Mouse (Mus musculus) central nervous system, embryonic 11.5 days (tissue): ENCODE results near the gene Fgl2. TPM values are rescaled to one million over a fixed set of nuclear protein-coding genes. Genes with fewer than 3 reads are reported as not detected.

Experiments used
- polyA plus RNA-seq: library from polyadenylated mRNA; depleted of rRNA; stranded (reverse); fragments of >200 nt; gene quantifications from 2 replicates; pipeline ENCODE4 v1.2.3, GENCODE M21; 2012; rRNA removed

Gene Fgl2
- polyA plus RNA-seq = 1.5 and 1.8 TPM in 2 replicates

DNA sequence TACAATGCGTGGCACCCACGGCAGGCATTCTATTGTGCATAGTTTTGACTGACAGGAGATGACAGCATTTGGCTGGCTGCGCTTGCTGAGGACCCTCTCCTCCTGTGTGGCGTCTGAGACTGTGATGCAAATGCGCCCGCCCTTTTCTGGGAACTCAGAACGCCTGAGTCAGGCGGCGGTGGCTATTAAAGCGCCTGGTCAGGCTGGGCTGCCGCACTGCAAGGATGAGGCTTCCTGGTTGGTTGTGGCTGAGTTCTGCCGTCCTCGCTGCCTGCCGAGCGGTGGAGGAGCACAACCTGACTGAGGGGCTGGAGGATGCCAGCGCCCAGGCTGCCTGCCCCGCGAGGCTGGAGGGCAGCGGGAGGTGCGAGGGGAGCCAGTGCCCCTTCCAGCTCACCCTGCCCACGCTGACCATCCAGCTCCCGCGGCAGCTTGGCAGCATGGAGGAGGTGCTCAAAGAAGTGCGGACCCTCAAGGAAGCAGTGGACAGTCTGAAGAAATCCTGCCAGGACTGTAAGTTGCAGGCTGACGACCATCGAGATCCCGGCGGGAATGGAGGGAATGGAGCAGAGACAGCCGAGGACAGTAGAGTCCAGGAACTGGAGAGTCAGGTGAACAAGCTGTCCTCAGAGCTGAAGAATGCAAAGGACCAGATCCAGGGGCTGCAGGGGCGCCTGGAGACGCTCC lies at the start of gene Fgl2:
Gene Fgl2, plus strand, starts transcription at position 150 of the 687 bp plus-strand sequence.

DNA sequence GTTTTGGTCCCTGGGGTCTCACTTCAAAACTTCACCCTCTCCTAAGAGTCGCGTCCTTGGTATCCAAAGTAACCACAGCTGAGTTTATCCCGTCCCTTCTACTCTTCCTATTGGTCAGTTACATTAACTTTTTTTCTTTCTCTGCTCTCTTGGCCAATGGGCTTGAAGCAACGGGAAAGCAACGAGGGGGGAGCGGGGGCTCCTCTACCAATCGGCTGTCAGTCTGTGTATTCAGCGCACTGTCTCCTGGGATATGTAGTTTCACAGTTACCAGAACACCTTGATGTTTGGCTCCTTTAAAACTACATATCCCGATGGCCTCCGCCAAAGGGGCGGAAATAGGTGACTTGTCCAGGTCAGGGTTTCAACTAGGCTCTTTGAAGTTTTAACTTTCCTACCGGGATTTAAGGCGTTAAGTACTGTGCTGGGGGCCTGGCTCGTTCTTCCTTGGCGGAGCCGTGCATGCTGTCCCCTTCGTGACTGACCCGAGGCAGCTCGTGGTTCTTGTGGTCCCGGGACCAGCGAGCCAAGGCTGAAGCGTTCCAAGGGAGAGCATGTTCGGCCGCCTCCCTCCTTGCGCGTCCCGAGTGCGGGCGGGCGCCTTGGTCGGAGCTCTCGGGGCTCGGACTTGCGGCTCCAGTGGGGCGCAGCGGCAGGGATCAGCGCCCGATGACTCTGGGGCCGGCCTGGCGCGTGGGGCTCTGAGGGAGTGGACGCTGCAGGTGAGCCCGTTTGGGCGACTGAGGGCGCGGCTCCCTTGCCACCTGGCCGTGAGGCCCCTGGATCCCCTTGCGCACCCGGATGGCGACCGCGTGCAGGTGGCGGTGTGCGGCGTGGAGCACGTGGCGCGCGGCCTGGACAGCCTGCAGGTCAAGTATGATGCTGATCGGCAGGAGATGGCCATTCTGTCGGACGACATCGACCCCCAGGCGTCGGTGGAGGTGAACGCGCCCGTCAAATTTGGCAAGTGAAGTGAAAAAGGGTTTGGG lies 52.5 kb downstream of the Fgl2 start, which contains the start of the genes Ccdc146 and Fam185a:
Gene Ccdc146, minus strand, starts transcription at position 64 of the 989 bp plus-strand sequence.
Gene Fam185a, plus strand, starts transcription at position 345 of the 989 bp plus-strand sequence.

Other genes starting within 250 kb of the Fgl2 start
- 1.3 and 1.8 TPM in 2 replicates for gene Gsap, start 186.4 kb upstream of the Fgl2 start, polyA plus RNA-seq
- gene Ccdc146, start 52.0 kb downstream of the Fgl2 start, polyA plus RNA-seq = 0.17 and 0.52 TPM in 2 replicates
- 3.6 TPM in 2 replicates for gene Fam185a, start 52.3 kb downstream of the Fgl2 start, polyA plus RNA-seq
- gene Lrrc17, start 170.9 kb downstream of the Fgl2 start, polyA plus RNA-seq = 13.7 and 24.0 TPM in 2 replicates